Mouse (Mus musculus) erythroblast, embryonic 14.5 days (primary cell): ENCODE measurements around the gene Rasgrp3.

Experiments
- GATA1 ChIP-seq: IDR thresholded peaks from 2 replicates; pipeline ENCODE4 v1.6.1; 2012; ENCODE audit warnings: low read length, inconsistent platforms, mixed read lengths
- TAL1 ChIP-seq: IDR thresholded peaks from 3 replicates; pipeline ENCODE4 v1.6.1; 2012; ENCODE audit warnings: low read length, inconsistent platforms, mixed read lengths

DNA sequence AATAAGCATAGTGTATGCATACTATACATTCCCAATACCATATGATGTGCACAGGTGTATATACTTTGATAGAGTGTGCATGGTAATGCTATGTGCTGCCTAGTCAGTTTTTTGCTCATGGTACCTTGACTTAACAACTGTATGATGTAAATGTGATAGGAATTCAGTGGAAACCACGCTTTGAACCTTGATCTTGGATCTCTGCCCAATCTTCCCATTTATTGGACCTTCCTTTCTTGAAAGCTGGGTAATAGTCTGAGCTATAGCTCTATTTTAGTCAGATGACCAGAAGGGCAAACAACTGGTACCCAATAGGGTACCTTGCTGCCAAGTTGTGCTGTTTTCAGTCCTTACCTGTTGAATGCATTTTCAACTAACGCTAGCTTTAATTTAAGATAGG is 31.8 kb downstream of the Rasgrp3 start:
- TF ChIP-seq GATA1, result no peak
- no peak for TF ChIP-seq TAL1
